Mouse (Mus musculus) megakaryocyte-erythroid progenitor cell, adult 5-6 weeks (primary cell): ENCODE data around the gene Rgl1. TPM values are rescaled to one million over a fixed set of nuclear protein-coding genes. Genes with fewer than 3 reads are reported as not detected.
"Not testable (repeated sequence)": the region's sequence is repeated elsewhere in the genome, so short reads cannot be mapped to it uniquely, and the experiment has no call there.

ENCODE experiments used
- ATAC-seq: replicated peaks from 2 replicates; pipeline ENCODE4 v1.8.0; 2016; ENCODE audit warnings: mild to moderate bottlenecking, inconsistent platforms; ENCODE audit not compliant: severe bottlenecking, poor library complexity, low FRiP score, low TSS enrichment
- total RNA-seq, 2 experiments: library from RNA; stranded (forward) in 1 of 2; stranded (reverse) in 1 of 2; fragments of 200-1000, 215-1000 nt in 1 of 2; fragments of >200 nt in 1 of 2; fragmentation: Nextera tagmentation in 1 of 2; gene quantifications; 2 replicates each; pipeline ENCODE4 v1.2.3; 2014 to 2017

Gene Rgl1
- total RNA-seq, 2 experiments from 2014 or later = 2.7 to 7.3 TPM

- no peak for ATAC-seq
Observed at GRCm38 (mm10) chr1:152681116-152681515, 85.0 kb downstream of the Rgl1 start.

GRCm38 (mm10) chr1:152678451-152678850 lies 87.7 kb downstream of the Rgl1 start:
- 0 out of 2 replicates have a peak, but pooled peaks have one; percentile 49 for ATAC-seq

GRCm38 (mm10) chr1:152677482-152678211 lies 88.5 kb downstream of the Rgl1 start:
- ATAC-seq = no peak

GRCm38 (mm10) chr1:152669446-152670180 lies 96.5 kb downstream of the Rgl1 start:
- no peak for ATAC-seq

- no peak for ATAC-seq
Observed at GRCm38 (mm10) chr1:152660436-152660835, 105.7 kb downstream of the Rgl1 start.

- no peak for ATAC-seq
Observed at GRCm38 (mm10) chr1:152659961-152660360, 106.2 kb downstream of the Rgl1 start.

GRCm38 (mm10) chr1:152656601-152657000 lies 109.5 kb downstream of the Rgl1 start:
- ATAC-seq = no peak

- ATAC-seq = no peak
Observed at GRCm38 (mm10) chr1:152654851-152655250, 111.3 kb downstream of the Rgl1 start.

- peak; percentile 69; the same call in 1 of the 2 replicates for ATAC-seq
Observed at GRCm38 (mm10) chr1:152651495-152651874, 114.7 kb downstream of the Rgl1 start.

GRCm38 (mm10) chr1:152650856-152651494 lies 115.2 kb downstream of the Rgl1 start:
- peak; percentile 12; the same call in 1 of the 2 replicates for ATAC-seq

GRCm38 (mm10) chr1:152648052-152648451 lies 118.1 kb downstream of the Rgl1 start:
- no peak for ATAC-seq

GRCm38 (mm10) chr1:152642207-152642606 lies 123.9 kb downstream of the Rgl1 start:
- ATAC-seq = not testable (repeated sequence)

- no peak for ATAC-seq
Observed at GRCm38 (mm10) chr1:152640195-152640981, 125.8 kb downstream of the Rgl1 start.

- no peak for ATAC-seq
Observed at GRCm38 (mm10) chr1:152639344-152639743, 126.8 kb downstream of the Rgl1 start.

- no peak for ATAC-seq
Observed at GRCm38 (mm10) chr1:152634638-152635037, 131.5 kb downstream of the Rgl1 start.

- no peak for ATAC-seq
Observed at GRCm38 (mm10) chr1:152629780-152630179, 136.4 kb downstream of the Rgl1 start.

- peak; percentile 46; the same call in 1 of the 2 replicates for ATAC-seq
Observed at GRCm38 (mm10) chr1:152625651-152626050, 140.5 kb downstream of the Rgl1 start.

GRCm38 (mm10) chr1:152624644-152625454 lies 141.3 kb downstream of the Rgl1 start:
- peak; percentile 77 for ATAC-seq
